Mouse (Mus musculus): ENCODE measurements around the gene Mgll.

Gene Mgll

DNA sequence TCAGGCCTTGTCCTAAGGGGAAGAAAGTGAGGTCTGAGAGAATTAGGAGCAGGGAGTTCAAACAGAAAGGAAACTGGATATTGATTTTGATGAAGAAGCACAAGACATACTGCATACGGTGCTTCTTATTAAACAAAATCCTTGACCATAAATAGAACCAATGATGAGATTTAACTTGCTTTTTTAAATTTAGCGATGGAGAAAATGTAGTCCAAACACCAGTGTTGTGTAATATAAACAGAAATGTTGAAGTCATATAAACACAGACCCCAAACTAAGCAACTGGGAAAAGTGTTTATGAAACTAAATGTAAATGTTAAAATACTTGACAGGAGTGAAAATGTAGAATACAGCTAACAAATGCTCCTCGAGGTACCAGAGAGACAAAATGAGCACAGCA lies 35.5 kb upstream of the Mgll start:
- TF ChIP-seq CTCF (conservative IDR thresholded peaks at IDR 0.05; ENCODE audit: low read length) (no peak), POU5F1 (IDR thresholded peaks at IDR 0.05; ENCODE audit: borderline replicate concordance, low read length) (no peak), NANOG (IDR thresholded peaks at IDR 0.05; ENCODE audit: borderline replicate concordance, low read length) (no peak)
- H3K4me3 ChIP-seq (replicated peaks; ENCODE audit: low read length), result no peak overlapping the region
- no peaks in the 10 kb centered on the region for H3K27me3 ChIP-seq (ENCODE audit: insufficient read depth, low read length)
- no peaks in the 10 kb centered on the region for H3K4me1 ChIP-seq (replicated peaks; ENCODE audit: low read depth, low read length)
- H3K36me3 ChIP-seq (ENCODE audit: insufficient read depth, low read length), result no peaks in the 10 kb centered on the region
- H3K9me3 ChIP-seq (ENCODE audit: low read length), result peaks cover 16% of the 10 kb centered on the region

GRCm38 (mm10) chr6:88690211-88690610 lies 34.0 kb upstream of the Mgll start:
- TF ChIP-seq NANOG (IDR thresholded peaks at IDR 0.05; ENCODE audit: borderline replicate concordance, low read length) (no peak), POU5F1 (IDR thresholded peaks at IDR 0.05; ENCODE audit: borderline replicate concordance, low read length) (no peak), CTCF (conservative IDR thresholded peaks at IDR 0.05; ENCODE audit: low read length) (no peak)
- Histone ChIP-seq H3K27me3 (ENCODE audit: insufficient read depth, low read length) (no peaks in the 10 kb centered on the region), H3K4me3 (replicated peaks; ENCODE audit: low read length) (no peak overlapping the region), H3K9me3 (ENCODE audit: low read length) (peaks cover 16% of the 10 kb centered on the region), H3K4me1 (replicated peaks; ENCODE audit: low read depth, low read length) (no peaks in the 10 kb centered on the region), H3K36me3 (ENCODE audit: insufficient read depth, low read length) (no peaks in the 10 kb centered on the region)

- peaks cover 16% of the 10 kb centered on the region for H3K9me3 ChIP-seq (ENCODE audit: low read length)
- no peaks in the 10 kb centered on the region for H3K27me3 ChIP-seq (ENCODE audit: insufficient read depth, low read length)
- no peaks in the 10 kb centered on the region for H3K36me3 ChIP-seq (ENCODE audit: insufficient read depth, low read length)
- TF ChIP-seq NANOG (IDR thresholded peaks at IDR 0.05; ENCODE audit: borderline replicate concordance, low read length) (no peak), POU5F1 (IDR thresholded peaks at IDR 0.05; ENCODE audit: borderline replicate concordance, low read length) (no peak)
- no peaks in the 10 kb centered on the region for H3K4me1 ChIP-seq (replicated peaks; ENCODE audit: low read depth, low read length)
- no peak overlapping the region for H3K4me3 ChIP-seq (replicated peaks; ENCODE audit: low read length)
Measured at GRCm38 (mm10) chr6:88691361-88691760, 32.9 kb upstream of the Mgll start.

GRCm38 (mm10) chr6:88702887-88703286 lies 21.3 kb upstream of the Mgll start:
- H3K4me1 ChIP-seq (replicated peaks; ENCODE audit: low read depth, low read length), result no peaks in the 10 kb centered on the region
- H3K9me3 ChIP-seq (ENCODE audit: low read length), result no peaks in the 10 kb centered on the region
- no peaks in the 10 kb centered on the region for H3K36me3 ChIP-seq (ENCODE audit: insufficient read depth, low read length)
- H3K4me3 ChIP-seq (replicated peaks; ENCODE audit: low read length), result no peak overlapping the region
- TF ChIP-seq POU5F1 (IDR thresholded peaks at IDR 0.05; ENCODE audit: borderline replicate concordance, low read length), result no peak
- no peak for TF ChIP-seq NANOG (IDR thresholded peaks at IDR 0.05; ENCODE audit: borderline replicate concordance, low read length)
- TF ChIP-seq CTCF (conservative IDR thresholded peaks at IDR 0.05; ENCODE audit: low read length), result no peak
- H3K27me3 ChIP-seq (ENCODE audit: insufficient read depth, low read length), result no peaks in the 10 kb centered on the region

DNA sequence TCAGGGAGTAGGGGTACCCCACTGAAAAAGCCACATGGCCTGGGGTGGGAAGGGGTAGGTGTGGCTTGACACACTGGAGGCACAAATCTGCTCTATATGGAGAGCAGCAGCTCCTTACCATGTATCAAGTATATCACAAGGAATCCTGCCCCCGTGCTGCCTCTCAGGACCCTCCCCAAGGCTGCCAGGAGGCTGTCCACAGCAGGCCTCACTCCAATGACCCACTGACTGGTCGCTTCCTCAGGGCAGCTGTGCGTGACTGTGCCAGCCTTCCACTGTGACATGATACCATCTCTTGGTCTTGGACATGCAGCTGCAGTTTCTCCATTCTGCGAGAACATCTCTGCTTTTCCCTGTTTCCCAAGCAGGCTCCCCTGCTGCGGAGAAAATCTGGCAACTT lies 20.5 kb upstream of the Mgll start:
- Histone ChIP-seq H3K4me1 (replicated peaks; ENCODE audit: low read depth, low read length) (no peaks in the 10 kb centered on the region), H3K27me3 (ENCODE audit: insufficient read depth, low read length) (no peaks in the 10 kb centered on the region), H3K36me3 (ENCODE audit: insufficient read depth, low read length) (no peaks in the 10 kb centered on the region), H3K4me3 (replicated peaks; ENCODE audit: low read length) (no peak overlapping the region), H3K9me3 (ENCODE audit: low read length) (no peaks in the 10 kb centered on the region)
- no peak for TF ChIP-seq CTCF (conservative IDR thresholded peaks at IDR 0.05; ENCODE audit: low read length)
- no peak for TF ChIP-seq NANOG (IDR thresholded peaks at IDR 0.05; ENCODE audit: borderline replicate concordance, low read length)
- no peak for TF ChIP-seq POU5F1 (IDR thresholded peaks at IDR 0.05; ENCODE audit: borderline replicate concordance, low read length)

GRCm38 (mm10) chr6:88708401-88709278 lies 15.6 kb upstream of the Mgll start:
- no peaks in the 10 kb centered on the region for H3K4me1 ChIP-seq (replicated peaks; ENCODE audit: low read depth, low read length)
- no peaks in the 10 kb centered on the region for H3K9me3 ChIP-seq (ENCODE audit: low read length)
- no peak for TF ChIP-seq CTCF (conservative IDR thresholded peaks at IDR 0.05; ENCODE audit: low read length)
- TF ChIP-seq NANOG (IDR thresholded peaks at IDR 0.05; ENCODE audit: borderline replicate concordance, low read length), result no peak
- peaks cover 6% of the 10 kb centered on the region; the same call in 1 of the 2 replicates for H3K27me3 ChIP-seq (ENCODE audit: insufficient read depth, low read length)
- H3K36me3 ChIP-seq (ENCODE audit: insufficient read depth, low read length), result no peaks in the 10 kb centered on the region
- H3K4me3 ChIP-seq (replicated peaks; ENCODE audit: low read length), result no peak overlapping the region

DNA sequence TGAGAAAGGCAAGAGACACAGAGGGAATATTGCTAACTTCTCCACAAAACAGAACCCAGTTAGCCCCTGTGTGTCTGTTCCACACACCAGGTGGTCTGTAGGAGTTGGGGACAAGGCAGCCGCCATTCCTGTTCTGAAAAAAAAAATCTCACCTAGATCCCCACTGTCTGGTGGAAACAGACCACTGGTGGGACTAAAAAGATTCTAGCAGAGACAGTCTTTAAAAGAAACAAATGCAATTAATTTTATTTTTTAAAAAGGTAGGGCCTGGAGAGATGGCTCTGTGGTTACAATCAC lies 15.0 kb upstream of the Mgll start:
- Histone ChIP-seq H3K36me3 (ENCODE audit: insufficient read depth, low read length) (no peaks in the 10 kb centered on the region), H3K9me3 (ENCODE audit: low read length) (no peaks in the 10 kb centered on the region), H3K4me3 (replicated peaks; ENCODE audit: low read length) (no peak overlapping the region), H3K27me3 (ENCODE audit: insufficient read depth, low read length) (peaks cover 6% of the 10 kb centered on the region; the same call in 1 of the 2 replicates), H3K4me1 (replicated peaks; ENCODE audit: low read depth, low read length) (no peaks in the 10 kb centered on the region)
- TF ChIP-seq CTCF (conservative IDR thresholded peaks at IDR 0.05; ENCODE audit: low read length), result no peak
- TF ChIP-seq NANOG (IDR thresholded peaks at IDR 0.05; ENCODE audit: borderline replicate concordance, low read length), result no peak
- TF ChIP-seq POU5F1 (IDR thresholded peaks at IDR 0.05; ENCODE audit: borderline replicate concordance, low read length), result no peak

DNA sequence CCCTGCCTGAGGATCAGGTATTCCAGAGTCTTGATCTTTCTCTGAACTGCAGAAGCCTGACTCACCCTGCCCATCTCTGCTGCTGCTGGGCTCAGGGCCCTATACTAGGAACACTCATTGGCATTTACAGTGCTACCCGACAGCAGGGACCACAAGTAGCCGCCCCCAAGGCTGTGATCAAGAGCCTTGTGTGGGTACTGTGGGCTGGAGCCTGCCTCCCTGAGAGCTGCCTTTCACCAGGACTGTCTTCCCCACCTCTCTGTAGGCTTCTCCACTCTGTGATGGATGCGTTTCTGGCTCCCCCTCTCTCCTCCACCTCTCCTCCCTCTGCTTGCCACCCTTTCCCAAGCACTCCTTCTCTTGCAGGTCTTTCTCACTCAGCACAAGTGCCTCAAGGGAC lies 12.9 kb upstream of the Mgll start:
- Histone ChIP-seq H3K36me3 (ENCODE audit: insufficient read depth, low read length) (no peaks in the 10 kb centered on the region), H3K27me3 (ENCODE audit: insufficient read depth, low read length) (peaks cover 6% of the 10 kb centered on the region; the same call in 1 of the 2 replicates), H3K4me1 (replicated peaks; ENCODE audit: low read depth, low read length) (no peaks in the 10 kb centered on the region), H3K4me3 (replicated peaks; ENCODE audit: low read length) (no peak overlapping the region), H3K9me3 (ENCODE audit: low read length) (no peaks in the 10 kb centered on the region)
- TF ChIP-seq NANOG (IDR thresholded peaks at IDR 0.05; ENCODE audit: borderline replicate concordance, low read length), result no peak
- TF ChIP-seq CTCF (conservative IDR thresholded peaks at IDR 0.05; ENCODE audit: low read length), result no peak

- Histone ChIP-seq H3K4me3 (replicated peaks; ENCODE audit: low read length) (no peak overlapping the region), H3K27me3 (ENCODE audit: insufficient read depth, low read length) (peaks cover 6% of the 10 kb centered on the region; the same call in 1 of the 2 replicates), H3K36me3 (ENCODE audit: insufficient read depth, low read length) (no peaks in the 10 kb centered on the region), H3K9me3 (ENCODE audit: low read length) (no peaks in the 10 kb centered on the region), H3K4me1 (replicated peaks; ENCODE audit: low read depth, low read length) (no peaks in the 10 kb centered on the region)
- TF ChIP-seq CTCF (conservative IDR thresholded peaks at IDR 0.05; ENCODE audit: low read length) (no peak), POU5F1 (IDR thresholded peaks at IDR 0.05; ENCODE audit: borderline replicate concordance, low read length) (no peak), NANOG (IDR thresholded peaks at IDR 0.05; ENCODE audit: borderline replicate concordance, low read length) (no peak)
Measured at GRCm38 (mm10) chr6:88712083-88712482, 12.1 kb upstream of the Mgll start.
